In the genomic region with DNA sequence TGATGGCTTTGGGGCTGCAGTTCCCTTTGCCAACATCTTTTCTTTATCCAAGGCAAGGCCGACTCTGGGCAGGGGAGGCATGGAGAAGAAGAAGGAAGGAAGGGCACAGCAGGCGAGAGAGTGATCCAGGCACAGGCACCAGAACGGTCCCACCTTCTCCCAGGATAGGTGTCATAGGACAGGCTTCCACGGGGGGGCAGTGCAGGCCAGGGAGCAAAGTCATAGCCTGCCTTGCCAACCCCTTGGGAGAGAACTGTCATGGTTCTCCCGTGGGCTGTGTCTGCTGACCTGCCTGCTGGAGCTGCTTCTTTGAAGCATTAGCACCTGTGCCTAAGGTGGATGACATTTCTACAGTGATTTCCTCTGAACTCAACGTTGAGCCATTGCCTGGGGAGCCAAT, we compare ENCODE assay signal across 8 mouse cellular contexts. TPM values are rescaled to one million over a fixed set of nuclear protein-coding genes. Genes with fewer than 3 reads are reported as not detected.
DNase-seq lines count a peak whose midpoint lies in the region; ATAC-seq and TF ChIP-seq lines count a peak whose summit lies in the region.

No protein-coding gene starts in this region.

- no peaks in the 10 kb centered on the region for H3K27me3 ChIP-seq in CH12.LX (replicated peaks)
- no peaks in the 10 kb centered on the region for H3K27me3 ChIP-seq in kidney, adult 2 months (replicated peaks; ENCODE audit: control insufficient read depth, insufficient read depth, low read length)
- no peaks in the 10 kb centered on the region for H3K27me3 ChIP-seq in limb, embryonic 14.5 days (ENCODE audit: control insufficient read depth, insufficient read depth, low read length)

- no peak for TF ChIP-seq POLR2A in CH12.LX (IDR thresholded peaks at IDR 0.05; ENCODE audit: low read depth, low read length)
- TF ChIP-seq POLR2A in kidney, adult 2 months (IDR thresholded peaks at IDR 0.05; ENCODE audit: low read depth, low read length) = no peak
- no peak for TF ChIP-seq POLR2A in limb, embryonic 14.5 days (IDR thresholded peaks at IDR 0.05; ENCODE audit: borderline replicate concordance, extremely low read depth, insufficient read depth, insufficient read length)

- TF ChIP-seq CTCF in CH12.LX (conservative IDR thresholded peaks at IDR 0.05 in 1 of 2, IDR thresholded peaks at IDR 0.05 in 1 of 2; ENCODE audit: low read depth in 2 of 2, low read length in 2 of 2) = peak; percentile 51 to 67; a peak in 3 of 4 replicates
- peak; percentile 90 for TF ChIP-seq CTCF in kidney, adult 2 months (conservative IDR thresholded peaks at IDR 0.05; ENCODE audit: insufficient read depth, insufficient read length, low read depth, low read length)

- WGBS in kidney, adult 2 months = 32% methylated on average over 6 of the region's 6 CpGs
- 30% methylated on average over 6 of the region's 6 CpGs for WGBS in limb, embryonic 14.5 days

- TF ChIP-seq RAD21 in CH12.LX (IDR thresholded peaks at IDR 0.05; ENCODE audit: low read depth, low read length) = peak; percentile 59

- peaks cover 58 to 80% of the 10 kb centered on the region in 2 experiments for H3K36me3 ChIP-seq in CH12.LX (replicated peaks in 1 of 2; ENCODE audit: control insufficient read depth in 1 of 2, insufficient read depth in 1 of 2, low read length in 1 of 2)
- H3K36me3 ChIP-seq in kidney, adult 2 months (ENCODE audit: control insufficient read depth, insufficient read depth, low read length) = no peaks in the 10 kb centered on the region
- H3K36me3 ChIP-seq in limb, embryonic 14.5 days (ENCODE audit: control insufficient read depth, insufficient read depth, low read length) = peaks cover 29% of the 10 kb centered on the region; the same call in 1 of the 2 replicates

- no peak for TF ChIP-seq EP300 in CH12.LX (IDR thresholded peaks at IDR 0.05; ENCODE audit: low read length)

- H3K9me3 ChIP-seq in CH12.LX (replicated peaks; ENCODE audit: low read length) = no peaks in the 10 kb centered on the region
- H3K9me3 ChIP-seq in limb, embryonic 14.5 days (ENCODE audit: control insufficient read depth, low read length) = no peaks in the 10 kb centered on the region

- H3K4me1 ChIP-seq in CH12.LX (ENCODE audit: control insufficient read depth in 1 of 2, insufficient read depth in 2 of 2) = 0 out of 4 replicates have a peak, but pooled peaks cover 0 to 4% of the 10 kb centered on the region in 2 experiments
- peaks cover 6% of the 10 kb centered on the region; the same call in 1 of the 2 replicates for H3K4me1 ChIP-seq in kidney, adult 2 months (ENCODE audit: control insufficient read depth, insufficient read depth, low read length)
- no peaks in the 10 kb centered on the region for H3K4me1 ChIP-seq in limb, embryonic 14.5 days (ENCODE audit: control insufficient read depth, insufficient read depth, low read length)

- H3K27ac ChIP-seq in CH12.LX (ENCODE audit: insufficient read depth, low read depth) = no peak overlapping the region
- H3K27ac ChIP-seq in kidney, adult 2 months (ENCODE audit: insufficient read depth, low read depth, low read length) = no peak overlapping the region
- no peak overlapping the region for H3K27ac ChIP-seq in limb, embryonic 14.5 days (replicated peaks; ENCODE audit: low read depth, low read length)

- no peak overlapping the region for H3K4me2 ChIP-seq in CH12.LX (ENCODE audit: insufficient read depth, low read depth, poor library complexity, severe bottlenecking)
- no peak overlapping the region for H3K4me2 ChIP-seq in limb, embryonic 14.5 days (replicated peaks; ENCODE audit: low read depth, low read length, severe bottlenecking)

- H3K4me3 ChIP-seq in CH12.LX (replicated peaks in 1 of 3; ENCODE audit: low read depth in 2 of 3, low read length in 2 of 3, poor library complexity in 1 of 3) = no peak overlapping the region
- H3K4me3 ChIP-seq in kidney, adult 2 months (ENCODE audit: insufficient read depth, low read depth, low read length) = no peak overlapping the region
- H3K4me3 ChIP-seq in limb, embryonic 14.5 days (replicated peaks; ENCODE audit: low read length) = no peak overlapping the region

- H3K79me2 ChIP-seq in CH12.LX (replicated peaks; ENCODE audit: control insufficient read depth, extremely low read depth, insufficient read depth, poor library complexity, severe bottlenecking) = no peaks in the 10 kb centered on the region; the same call in 1 of the 2 replicates

- H3K9ac ChIP-seq in CH12.LX (ENCODE audit: insufficient read depth, low read depth) = no peak overlapping the region
- no peak overlapping the region for H3K9ac ChIP-seq in limb, embryonic 14.5 days (ENCODE audit: low read depth, low read length, severe bottlenecking)

- dilution Hi-C loops in CH12.LX (cut with MboI; ENCODE audit: extremely low pct_ligation_motif_present, extremely low pct_unique_long_range_greater_than_20kb, low sequenced_read_pairs) = no loop called here

- ATAC-seq in limb, embryonic 14.5 days (ENCODE audit: low FRiP score, low read depth) = peak; percentile 50; the same call in 1 of the 2 replicates

- DNase-seq in CH12.LX (ENCODE audit: extremely low read depth) = peak; percentile 35
- DNase-seq in adrenal gland, postnatal 25 days = peak; percentile 85
- DNase-seq in embryo, embryonic 9.5 days (ENCODE audit: extremely low spot score) = peak; percentile 51
- DNase-seq in heart, adult 18-20 months = peak; percentile 68 to 90
- peak; percentile 68 for DNase-seq in kidney, adult 2 months
- peak; percentile 62 for DNase-seq in limb, embryonic 14.5 days (ENCODE audit: low spot score)
- DNase-seq in ovary, postnatal 36 days (ENCODE audit: low spot score) = peak; percentile 77
- peak; percentile 49 for DNase-seq in urinary bladder, adult 2 months (ENCODE audit: low spot score)

- in situ Hi-C loops in CH12.LX (cut with MboI; ENCODE audit: low pct_ligation_motif_present, low pct_unique_long_range_greater_than_20kb, low sequenced_read_pairs) = loop anchor here (25.0 kb wide), 2 partner anchors 191 to 441 kb away; partner anchors contain the start of genes Clec18a, Cog4, Pdpr and Sf3b3

TF ChIP-seq in CH12.LX, 34 proteins besides CTCF, POLR2A, EP300 and RAD21:
- TF ChIP-seq ZKSCAN1 (IDR thresholded peaks at IDR 0.05; ENCODE audit: borderline replicate concordance, low read depth, low read length) (no peak), SMC3 (IDR thresholded peaks at IDR 0.05; ENCODE audit: low read depth, low read length) (peak; percentile 50)

RNA-seq across cellular contexts. Expression of gene Vac14, which starts 27.7 kb away (rescaled TPM):
- 28.2 and 33.8 TPM in 2 replicates for total RNA-seq in CH12.LX (2012; rRNA removed)
- 20.0 and 20.9 TPM in 2 replicates for total RNA-seq in CH12.LX (2014; rRNA removed)
- 69.2 and 73.8 TPM in 2 replicates for polyA plus RNA-seq in CH12.LX (2012; ENCODE audit: insufficient read length, low read depth)
- total RNA-seq in adrenal gland, postnatal 25 days (2021) = 34.3 and 35.4 TPM in 2 replicates
- total RNA-seq in heart, adult 18-20 months (2021) = 10 to 100 TPM; 15.8 to 16.1 TPM
- 36.8 and 39.1 TPM in 2 replicates for polyA plus RNA-seq in kidney, adult 2 months (2012; rRNA removed)
- polyA plus RNA-seq in limb, embryonic 14.5 days (2012; rRNA removed) = 24.8 and 29.8 TPM in 2 replicates
- 19.1 and 23.3 TPM in 2 replicates for polyA plus RNA-seq in limb, embryonic 14.5 days (2014; fragmentation: Nextera tagmentation; extraction: Ambion mirVana)
- 20.5 and 21.8 TPM in 2 replicates for polyA plus RNA-seq in urinary bladder, adult 2 months (2012; rRNA removed)

Comparison
In these comparisons a context has a peak if more than half of its experiments do, and no peak if none do; other contexts are left out.
1. DNase-seq: peak in every context shown above with its lines; median percentile 85 in adrenal gland, postnatal 25 days; 79 in heart, adult 18-20 months; 77 in ovary, postnatal 36 days; 68 in kidney, adult 2 months; 62 in limb, embryonic 14.5 days; 51 in embryo, embryonic 9.5 days; 49 in urinary bladder, adult 2 months; 35 in CH12.LX.